Mouse (Mus musculus): ENCODE measurements at regions not wholly inside any gene's neighbourhood (a gene's known extent, or its start where the extent isn't known, plus 50 kb on each side); places are given as distances from the start of the nearest gene placed in this dataset.

DNA sequence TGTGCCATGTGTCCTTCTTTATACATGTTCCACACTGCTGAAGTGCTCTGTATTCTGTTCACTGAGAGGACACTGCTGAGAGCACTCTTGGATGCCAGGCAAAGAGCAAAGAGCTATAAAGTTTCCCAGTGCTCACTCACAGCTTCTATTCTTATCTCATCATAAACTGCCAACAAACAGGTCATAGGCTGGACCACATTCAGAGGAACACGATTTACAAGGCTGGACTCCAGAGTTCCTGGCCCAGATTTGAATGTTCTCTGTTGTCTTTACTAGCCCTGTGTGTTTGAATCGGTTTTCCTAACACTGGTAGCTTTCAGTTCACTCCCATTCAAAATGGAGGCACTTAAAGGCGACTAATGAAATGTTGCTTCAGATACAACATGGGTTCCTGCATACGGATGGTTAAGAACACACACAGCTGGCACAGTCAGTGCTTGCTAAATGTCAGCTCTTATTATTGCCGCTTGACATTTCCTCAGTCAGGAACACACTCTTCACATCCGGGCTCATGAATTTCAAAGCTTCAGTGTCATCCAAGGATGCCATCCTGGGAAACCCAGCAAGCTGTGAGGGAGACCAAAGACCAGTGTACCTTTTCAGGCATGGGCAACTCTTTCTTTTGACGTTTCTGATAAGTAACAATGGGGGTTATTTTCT, 1203.8 kb downstream of the Gsdmc2 start:
- H3K36me3 ChIP-seq (ENCODE audit: control insufficient read depth in 1 of 2, insufficient read depth in 2 of 2, low read length in 2 of 2) = no peaks in the 10 kb centered on the region
- no peaks in the 10 kb centered on the region for H3K4me1 ChIP-seq (ENCODE audit: control insufficient read depth in 1 of 2, insufficient read depth in 2 of 2, low read length in 2 of 2)
- no peaks in the 10 kb centered on the region for H3K9me3 ChIP-seq (replicated peaks; ENCODE audit: insufficient read depth, low read length)
- no peaks in the 10 kb centered on the region for H3K79me2 ChIP-seq (ENCODE audit: control insufficient read depth, insufficient read depth, low read length, poor library complexity)
- H3K27me3 ChIP-seq (ENCODE audit: control insufficient read depth in 1 of 2, insufficient read depth in 2 of 2, low read length in 2 of 2) = no peaks in the 10 kb centered on the region
- no peak overlapping the region for H3K27ac ChIP-seq (ENCODE audit: control insufficient read depth, low read depth, low read length)
- no peak overlapping the region for H3K4me3 ChIP-seq (ENCODE audit: control insufficient read depth in 1 of 2, insufficient read depth in 1 of 2, low read depth in 2 of 2, low read length in 2 of 2)
- no peak for TF ChIP-seq ZC3H11A (IDR thresholded peaks at IDR 0.05; ENCODE audit: low read depth, low read length)
- no peak for TF ChIP-seq TAL1 (IDR thresholded peaks at IDR 0.05; ENCODE audit: low read length)
- TF ChIP-seq NRF1 (IDR thresholded peaks at IDR 0.05; ENCODE audit: insufficient read depth, low read depth, low read length, poor library complexity, severe bottlenecking) = no peak
- TF ChIP-seq USF2 (IDR thresholded peaks at IDR 0.05; ENCODE audit: borderline replicate concordance in 1 of 2, insufficient read depth in 1 of 2, low read depth in 1 of 2, low read length in 2 of 2) = no peak
- no peak for TF ChIP-seq MEF2A (IDR thresholded peaks at IDR 0.05; ENCODE audit: extremely low read depth, insufficient replicate concordance, low read depth, low read length, poor library complexity, severe bottlenecking)
- no peak for TF ChIP-seq JUND (IDR thresholded peaks at IDR 0.05; ENCODE audit: low read depth, low read length)
- no peak for TF ChIP-seq GATA1 (IDR thresholded peaks at IDR 0.05; ENCODE audit: low read depth, low read length)
- TF ChIP-seq CHD2 (IDR thresholded peaks at IDR 0.05; ENCODE audit: low read length) = no peak
- no peak for TF ChIP-seq BHLHE40 (IDR thresholded peaks at IDR 0.05; ENCODE audit: borderline replicate concordance, low read depth, low read length)
- no peak for TF ChIP-seq USF1 (IDR thresholded peaks at IDR 0.05; ENCODE audit: low read depth, low read length)
- TF ChIP-seq KAT2A (conservative IDR thresholded peaks at IDR 0.05; ENCODE audit: low read depth, low read length) = no peak
- no peak for TF ChIP-seq ZNF384 (IDR thresholded peaks at IDR 0.05; ENCODE audit: low read depth, low read length)
- DNase-seq (ENCODE audit: low read depth, low spot score) = no peak
- no peak overlapping the region for H3K9ac ChIP-seq (ENCODE audit: control insufficient read depth, low read depth, low read length, poor library complexity, severe bottlenecking)

GRCm38 (mm10) chr15:62625406-62625805, 1219.6 kb downstream of the Gsdmc2 start:
- no peak for DNase-seq (ENCODE audit: low read depth, low spot score)
- Histone ChIP-seq H3K9ac (ENCODE audit: control insufficient read depth, low read depth, low read length, poor library complexity, severe bottlenecking) (no peak overlapping the region), H3K79me2 (ENCODE audit: control insufficient read depth, insufficient read depth, low read length, poor library complexity) (no peaks in the 10 kb centered on the region), H3K4me1 (ENCODE audit: control insufficient read depth in 1 of 2, insufficient read depth in 2 of 2, low read length in 2 of 2) (no peaks in the 10 kb centered on the region), H3K27ac (ENCODE audit: control insufficient read depth, low read depth, low read length) (no peak overlapping the region), H3K4me3 (ENCODE audit: control insufficient read depth in 1 of 2, insufficient read depth in 1 of 2, low read depth in 2 of 2, low read length in 2 of 2) (no peak overlapping the region), H3K9me3 (replicated peaks; ENCODE audit: insufficient read depth, low read length) (no peaks in the 10 kb centered on the region), H3K36me3 (ENCODE audit: control insufficient read depth in 1 of 2, insufficient read depth in 2 of 2, low read length in 2 of 2) (no peaks in the 10 kb centered on the region), H3K27me3 (ENCODE audit: control insufficient read depth in 1 of 2, insufficient read depth in 2 of 2, low read length in 2 of 2) (no peaks in the 10 kb centered on the region)
- TF ChIP-seq RCOR1 (IDR thresholded peaks at IDR 0.05; ENCODE audit: low read depth, low read length) (no peak), E2F4 (IDR thresholded peaks at IDR 0.05; ENCODE audit: borderline replicate concordance, low read depth, low read length) (no peak), MAX (IDR thresholded peaks at IDR 0.05; ENCODE audit: low read length) (no peak), ZKSCAN1 (IDR thresholded peaks at IDR 0.05; ENCODE audit: low read depth, low read length) (no peak), TAL1 (IDR thresholded peaks at IDR 0.05; ENCODE audit: low read length) (no peak), CTCF (IDR thresholded peaks at IDR 0.05 in 2 of 3, conservative IDR thresholded peaks at IDR 0.05 in 1 of 3; ENCODE audit: control insufficient read depth in 1 of 3, insufficient read depth in 1 of 3, low read depth in 2 of 3, low read length in 3 of 3, poor library complexity in 1 of 3, severe bottlenecking in 1 of 3) (no peak), JUND (IDR thresholded peaks at IDR 0.05; ENCODE audit: low read depth, low read length) (no peak), BHLHE40 (IDR thresholded peaks at IDR 0.05; ENCODE audit: borderline replicate concordance, low read depth, low read length) (no peak), MYC (IDR thresholded peaks at IDR 0.05; ENCODE audit: low read depth, low read length) (no peak), USF2 (IDR thresholded peaks at IDR 0.05; ENCODE audit: borderline replicate concordance in 1 of 2, insufficient read depth in 1 of 2, low read depth in 1 of 2, low read length in 2 of 2) (no peak), POLR2A (IDR thresholded peaks at IDR 0.05; ENCODE audit: control insufficient read depth in 1 of 2, insufficient read depth in 1 of 2, low read depth in 1 of 2, low read length in 2 of 2, poor library complexity in 1 of 2) (no peak), MEF2A (IDR thresholded peaks at IDR 0.05; ENCODE audit: extremely low read depth, insufficient replicate concordance, low read depth, low read length, poor library complexity, severe bottlenecking) (no peak), EP300 (IDR thresholded peaks at IDR 0.05; ENCODE audit: low read depth in 1 of 2, low read length in 2 of 2) (no peak)
